Mouse (Mus musculus) CH12.LX (cell line): ENCODE results near the gene Slc22a17. TPM values are rescaled to one million over a fixed set of nuclear protein-coding genes. Genes with fewer than 3 reads are reported as not detected.

Source experiments
- DNase-seq: peaks from one replicate; pipeline ENCODE4 v3.0.0-alpha.2; 2013; ENCODE audit errors: extremely low read depth
- H3K27ac ChIP-seq: 2 replicates; pipeline ENCODE4 v1.5.1; 2012; ENCODE audit warnings: low read depth, mild to moderate bottlenecking, control low read depth, moderate library complexity; ENCODE audit not compliant: insufficient read depth
- H3K27me3 ChIP-seq: replicated peaks from 2 replicates; pipeline ENCODE3; 2012; ENCODE audit warnings: inconsistent platforms
- H3K36me3 ChIP-seq, 2 experiments: replicated peaks in 1 of 2; 2 replicates each; pipeline versions ENCODE3 to v1.6.1; 2012; ENCODE audit warnings: inconsistent platforms in 1 of 2, low read length in 1 of 2, mild to moderate bottlenecking in 1 of 2, mixed read lengths in 1 of 2, moderate library complexity in 1 of 2; ENCODE audit not compliant: control insufficient read depth in 1 of 2, insufficient read depth in 1 of 2
- H3K4me1 ChIP-seq, 2 experiments: 2 replicates each; pipeline ENCODE4 v1.6.1; 2012; ENCODE audit warnings: inconsistent platforms in 1 of 2, moderate library complexity in 1 of 2; ENCODE audit not compliant: insufficient read depth in 2 of 2, control insufficient read depth in 1 of 2
- H3K4me2 ChIP-seq: 2 replicates; pipeline ENCODE4 v1.6.1; 2012; ENCODE audit warnings: low read depth, mild to moderate bottlenecking, control low read depth; ENCODE audit not compliant: poor library complexity, insufficient read depth, severe bottlenecking
- H3K4me3 ChIP-seq, 3 experiments: fragments of 150-350 bp in 1 of 3; sonication (generic) in 1 of 3; replicated peaks in 1 of 3; 2 replicates each; pipeline versions ENCODE3 to v1.5.1; 2011 to 2012; ENCODE audit warnings: low read depth in 2 of 3, low read length in 2 of 3, mild to moderate bottlenecking in 2 of 3, moderate library complexity in 2 of 3, control low read depth in 1 of 3, improper control_type of control experiment in 1 of 3, inconsistent platforms in 1 of 3, mixed read lengths in 1 of 3; ENCODE audit not compliant: poor library complexity in 1 of 3
- H3K79me2 ChIP-seq: replicated peaks from 2 replicates; pipeline ENCODE4 v1.6.1; 2012; ENCODE audit warnings: mild to moderate bottlenecking, moderate library complexity; ENCODE audit not compliant: control insufficient read depth, poor library complexity, insufficient read depth, severe bottlenecking; ENCODE audit errors: extremely low read depth
- H3K9ac ChIP-seq: 2 replicates; pipeline ENCODE4 v1.6.1; 2012; ENCODE audit warnings: low read depth, mild to moderate bottlenecking, control low read depth, moderate library complexity; ENCODE audit not compliant: insufficient read depth
- H3K9me3 ChIP-seq: replicated peaks from 2 replicates; pipeline ENCODE3; 2012; ENCODE audit warnings: low read length, inconsistent platforms, mixed read lengths
- CHD2 ChIP-seq: IDR thresholded peaks from 2 replicates; pipeline ENCODE4 v1.6.1; 2011; ENCODE audit warnings: low read length, improper control_type of control experiment
- E2F4 ChIP-seq: IDR thresholded peaks from 2 replicates; pipeline ENCODE4 v1.6.1; 2011; ENCODE audit warnings: low read depth, low read length, improper control_type of control experiment; ENCODE audit not compliant: insufficient replicate concordance
- ELF1 ChIP-seq: IDR thresholded peaks from 2 replicates; pipeline ENCODE4 v1.6.1; 2014; ENCODE audit warnings: low read depth, mild to moderate bottlenecking, inconsistent platforms, low read length, improper control_type of control experiment
- ETS1 ChIP-seq: conservative IDR thresholded peaks from 2 replicates; pipeline ENCODE4 v1.6.1; 2012; ENCODE audit warnings: low read depth, mild to moderate bottlenecking, inconsistent platforms, low read length, improper control_type of control experiment, moderate library complexity
- IRF4 ChIP-seq: IDR thresholded peaks from 2 replicates; pipeline ENCODE4 v1.6.1; 2014; ENCODE audit warnings: low read depth, mild to moderate bottlenecking, inconsistent platforms, low read length, improper control_type of control experiment
- KAT2A ChIP-seq: IDR thresholded peaks from 2 replicates; pipeline ENCODE4 v1.6.1; 2012; ENCODE audit warnings: low read length, improper control_type of control experiment, inconsistent platforms; ENCODE audit not compliant: insufficient replicate concordance
- MEF2A ChIP-seq: IDR thresholded peaks from 2 replicates; pipeline ENCODE4 v1.6.1; 2014; ENCODE audit warnings: low read depth, mild to moderate bottlenecking, inconsistent platforms, low read length, improper control_type of control experiment, borderline replicate concordance
- PAX5 ChIP-seq: IDR thresholded peaks from 2 replicates; pipeline ENCODE4 v1.6.1; 2012; ENCODE audit warnings: low read length, inconsistent platforms, mixed read lengths
- POLR2A ChIP-seq: IDR thresholded peaks from 2 replicates; pipeline ENCODE4 v1.6.1; 2011; ENCODE audit warnings: low read depth, mild to moderate bottlenecking, improper control_type of control experiment, low read length
- RAD21 ChIP-seq: IDR thresholded peaks from 2 replicates; pipeline ENCODE4 v1.6.1; 2011; ENCODE audit warnings: low read depth, mild to moderate bottlenecking, low read length, improper control_type of control experiment, moderate library complexity
- RCOR1 ChIP-seq: conservative IDR thresholded peaks from 2 replicates; pipeline ENCODE4 v1.6.1; 2012; ENCODE audit warnings: low read depth, mild to moderate bottlenecking, inconsistent platforms, low read length, improper control_type of control experiment
- SIN3A ChIP-seq: IDR thresholded peaks from 2 replicates; pipeline ENCODE4 v1.6.1; 2012; ENCODE audit warnings: low read length, improper control_type of control experiment, inconsistent platforms
- SMC3 ChIP-seq: IDR thresholded peaks from 2 replicates; pipeline ENCODE4 v1.6.1; 2011; ENCODE audit warnings: low read depth, low read length, improper control_type of control experiment
- TCF12 ChIP-seq: IDR thresholded peaks from 2 replicates; pipeline ENCODE4 v1.6.1; 2014; ENCODE audit warnings: low read depth, mild to moderate bottlenecking, inconsistent platforms, low read length, improper control_type of control experiment
- ZKSCAN1 ChIP-seq: IDR thresholded peaks from 2 replicates; pipeline ENCODE4 v1.6.1; 2012; ENCODE audit warnings: low read depth, inconsistent platforms, low read length, improper control_type of control experiment, borderline replicate concordance
- ZMIZ1 ChIP-seq: IDR thresholded peaks from 2 replicates; pipeline ENCODE4 v1.6.1; 2012; ENCODE audit warnings: low read depth, mild to moderate bottlenecking, inconsistent platforms, low read length, improper control_type of control experiment
- ZNF384 ChIP-seq: IDR thresholded peaks from 2 replicates; pipeline ENCODE4 v1.6.1; 2012; ENCODE audit warnings: low read depth, low read length, improper control_type of control experiment, inconsistent platforms
- dilution Hi-C: fragments of 300-500 bp; cut with MboI; formaldehyde crosslinking; loops from 2 replicates; pipeline ENCODE4 v1.14.3; 2020; ENCODE audit warnings: low sequenced_read_pairs; ENCODE audit not compliant: extremely low pct_unique_long_range_greater_than_20kb, extremely low pct_ligation_motif_present
- in situ Hi-C: fragments of 300-500 bp; cut with MboI; formaldehyde crosslinking; loops from 3 replicates; pipeline ENCODE4 v1.14.3; 2019; ENCODE audit warnings: low sequenced_read_pairs, low pct_ligation_motif_present, low pct_unique_long_range_greater_than_20kb, mixed read lengths
- polyA plus RNA-seq: library from polyadenylated mRNA; unstranded; fragments of >175 nt; gene quantifications from 2 replicates; pipeline ENCODE4 v1.2.1, GENCODE M21; 2012; ENCODE audit warnings: low read depth; ENCODE audit not compliant: insufficient read length
- total RNA-seq, 2 experiments: library from RNA; depleted of rRNA; stranded (reverse); fragments of 300-350 nt in 1 of 2; fragments of >200 nt in 1 of 2; gene quantifications; 2 replicates each; pipeline ENCODE4 v1.2.3; 2012 to 2014

The Slc22a17 gene
- total RNA-seq (2012; rRNA removed) (0.71 and 1.1 TPM in 2 replicates), total RNA-seq (2014; rRNA removed) (0.04 and 0.16 TPM in 2 replicates), polyA plus RNA-seq (0.15 and 0.34 TPM in 2 replicates)

GRCm38 (mm10) chr14:54912886-54913285 is at the start of gene Slc22a17:
Gene Slc22a17 (minus strand): TSS chr14:54913132.
- no peak for DNase-seq
- no peaks in the 10 kb centered on the region for H3K36me3 ChIP-seq
- in situ Hi-C loops (no loop called here), dilution Hi-C loops (no loop called here)
- H3K4me3 ChIP-seq, result peak within 1 kb of the TSS; percentile 36 to 74 (median 41)
- H3K4me2 ChIP-seq, result peak within 1 kb of the TSS; percentile 49; the same call in 1 of the 2 replicates
- H3K27ac ChIP-seq, result no peak within 1 kb of the TSS
- H3K4me1 ChIP-seq, result peaks cover 0 to 4% of the 10 kb centered on the region in 2 experiments; a peak in 2 of 4 replicates
- H3K27me3 ChIP-seq, result peaks cover 79% of the 10 kb centered on the region
- no peaks in the 10 kb centered on the region for H3K79me2 ChIP-seq
- peak; percentile 58 for TF ChIP-seq POLR2A
- TF ChIP-seq TCF12, result no peak
- H3K9me3 ChIP-seq, result no peaks in the 10 kb centered on the region
- peak within 1 kb of the TSS; percentile 46; the same call in 1 of the 2 replicates for H3K9ac ChIP-seq

GRCm38 (mm10) chr14:54962714-54963113 is 49.8 kb upstream of the Slc22a17 start:
- no peak overlapping the region for H3K4me3 ChIP-seq
- H3K4me2 ChIP-seq, result no peak overlapping the region
- dilution Hi-C loops, result no loop called here
- DNase-seq, result no peak
- H3K27me3 ChIP-seq, result peaks cover 56% of the 10 kb centered on the region
- no peaks in the 10 kb centered on the region for H3K79me2 ChIP-seq
- no peak overlapping the region for H3K27ac ChIP-seq
- no peak overlapping the region for H3K9ac ChIP-seq
- H3K36me3 ChIP-seq, result no peaks in the 10 kb centered on the region
- in situ Hi-C loops, result loop anchor here (5.0 kb wide), 1 partner anchor 35 kb away; no protein-coding TSS in a partner anchor
- peaks cover 9 to 31% of the 10 kb centered on the region in 2 experiments for H3K4me1 ChIP-seq
- TF ChIP-seq MEF2A, result no peak
- TF ChIP-seq ZMIZ1, result no peak
- no peak for TF ChIP-seq ZKSCAN1
- no peak for TF ChIP-seq PAX5
- TF ChIP-seq CHD2, result no peak
- no peak for TF ChIP-seq ELF1
- TF ChIP-seq SMC3, result no peak
- TF ChIP-seq RCOR1, result no peak
- TF ChIP-seq RAD21, result no peak
- TF ChIP-seq E2F4, result no peak
- TF ChIP-seq IRF4, result no peak
- no peak for TF ChIP-seq ZNF384
- no peak for TF ChIP-seq KAT2A
- no peak for TF ChIP-seq SIN3A
- no peak for TF ChIP-seq ETS1
- TF ChIP-seq, all 38 proteins: peak for 0
- peaks cover 2% of the 10 kb centered on the region for H3K9me3 ChIP-seq
